Mouse (Mus musculus): ENCODE measurements around the gene Gm10337.

DNA sequence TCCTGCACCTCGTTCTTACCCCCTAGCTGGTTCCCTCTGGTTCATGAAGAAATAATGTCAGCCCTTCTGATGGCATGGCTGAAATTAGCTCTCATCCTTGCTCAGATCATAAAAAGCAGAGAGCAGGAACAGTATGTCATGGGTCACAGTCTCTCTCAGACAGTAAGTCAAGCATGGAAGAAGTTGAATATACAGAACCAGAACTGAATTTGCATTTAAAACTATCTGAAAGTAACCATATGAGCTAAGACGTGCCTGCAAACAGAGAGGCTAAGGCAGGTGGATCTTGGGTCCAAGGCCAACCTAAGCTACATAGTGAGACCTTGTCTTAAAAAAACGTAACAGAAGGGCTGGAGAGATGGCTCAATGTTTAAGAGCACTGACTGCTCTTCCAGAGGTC is 9.5 kb downstream of the Gm10337 start:
- TF ChIP-seq CTCF (IDR thresholded peaks at IDR 0.05; ENCODE audit: borderline replicate concordance, insufficient read depth, low read depth, low read length) (no peak), POLR2A (IDR thresholded peaks at IDR 0.05; ENCODE audit: borderline replicate concordance, insufficient read depth, low read length) (no peak)
